Mouse (Mus musculus) heart, embryonic 10.5 days (tissue): Measurements from ENCODE around the gene Btla. TPM values are rescaled to one million over a fixed set of nuclear protein-coding genes. Genes with fewer than 3 reads are reported as not detected.
A peak's percentile ranks its signal among the peaks of the same experiment; 100 is the strongest.

ENCODE experiments used
- DNase-seq: peaks from one replicate; pipeline ENCODE4 v3.0.0-alpha.2; 2017; ENCODE audit warnings: low spot score
- H3K27ac ChIP-seq: fragments of 300-500 bp; sonication (generic); 2 replicates; pipeline ENCODE4 v1.5.1; 2016; ENCODE audit warnings: mild to moderate bottlenecking
- H3K27me3 ChIP-seq: fragments of 300-500 bp; sonication (generic); 2 replicates; pipeline ENCODE4 v1.6.1; 2016; ENCODE audit warnings: mild to moderate bottlenecking; ENCODE audit not compliant: poor library complexity, insufficient read depth, severe bottlenecking
- H3K36me3 ChIP-seq: fragments of 300-500 bp; sonication (generic); 2 replicates; pipeline ENCODE4 v1.6.1; 2016; ENCODE audit warnings: mild to moderate bottlenecking, moderate library complexity
- H3K4me1 ChIP-seq: fragments of 300-500 bp; sonication (generic); 2 replicates; pipeline ENCODE4 v1.6.1; 2016; ENCODE audit warnings: mild to moderate bottlenecking
- H3K4me3 ChIP-seq: fragments of 300-500 bp; sonication (generic); 2 replicates; pipeline ENCODE4 v1.5.1; 2016; ENCODE audit warnings: mild to moderate bottlenecking, moderate library complexity
- H3K9me3 ChIP-seq: fragments of 300-500 bp; sonication (generic); 2 replicates; pipeline ENCODE4 v1.6.1; 2016; ENCODE audit warnings: mild to moderate bottlenecking, moderate library complexity
- WGBS: fragments of 180-500 bp; shearing (Covaris S2); methylation state at CpG from one replicate; pipeline ENCODE4 v1.1.7; 2016; 5-methylcytosine and 5-hydroxymethylcytosine counted together
- polyA plus RNA-seq: library from polyadenylated mRNA; unstranded; fragments of >200 nt; fragmentation: Nextera tagmentation; extraction: Ambion mirVana; gene quantifications from 2 replicates; pipeline ENCODE4 v1.2.1, GENCODE M21; 2016

Gene Btla
- polyA plus RNA-seq: not detected in 2 replicates

DNA sequence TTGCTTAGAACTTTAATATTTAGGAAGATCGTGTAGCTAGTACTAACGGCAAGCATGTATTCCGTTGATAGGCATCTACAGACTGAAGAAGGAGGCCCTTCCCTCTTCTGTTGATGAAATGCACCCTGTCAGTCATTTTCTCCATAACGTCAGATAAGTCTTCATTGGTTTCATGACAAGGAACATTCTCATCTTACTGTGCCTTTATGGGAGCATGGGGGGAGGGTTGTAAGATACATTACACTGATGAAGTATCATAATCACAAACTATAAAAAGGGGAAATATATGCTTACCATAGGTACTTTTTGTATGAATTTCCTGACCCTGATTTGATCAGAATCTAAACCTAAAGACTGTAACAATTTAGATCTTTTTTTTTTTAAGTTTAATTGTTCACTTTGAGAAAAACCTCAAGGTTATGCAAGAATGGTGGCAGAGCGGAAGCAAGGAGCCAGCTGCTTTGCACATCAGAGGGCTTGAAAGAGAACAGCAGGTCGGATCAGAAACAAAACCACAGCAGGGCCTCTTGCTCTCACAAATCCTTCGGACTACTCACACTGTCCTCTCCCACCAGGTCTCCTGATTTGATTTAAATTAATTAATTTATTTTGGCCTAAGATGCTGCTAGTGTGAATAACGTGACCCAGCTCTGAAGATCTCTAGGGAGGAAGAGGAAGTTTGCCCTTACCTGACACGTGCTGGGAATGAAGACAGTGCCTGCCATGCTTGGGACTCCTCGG is at the start of gene Btla:
Gene Btla, plus strand, starts transcription at position 668 of the 741 bp plus-strand sequence.
- DNase-seq: no peak
- no peak within 1 kb of the TSS for H3K4me3 ChIP-seq
- no peak within 1 kb of the TSS for H3K27ac ChIP-seq
- WGBS: 50% methylated on average over 10 of the region's 10 CpGs
- H3K4me1 ChIP-seq: no peaks in the 10 kb centered on the region
- H3K27me3 ChIP-seq: no peaks in the 10 kb centered on the region
- H3K9me3 ChIP-seq: no peaks in the 10 kb centered on the region
- H3K36me3 ChIP-seq: no peaks in the 10 kb centered on the region

DNA sequence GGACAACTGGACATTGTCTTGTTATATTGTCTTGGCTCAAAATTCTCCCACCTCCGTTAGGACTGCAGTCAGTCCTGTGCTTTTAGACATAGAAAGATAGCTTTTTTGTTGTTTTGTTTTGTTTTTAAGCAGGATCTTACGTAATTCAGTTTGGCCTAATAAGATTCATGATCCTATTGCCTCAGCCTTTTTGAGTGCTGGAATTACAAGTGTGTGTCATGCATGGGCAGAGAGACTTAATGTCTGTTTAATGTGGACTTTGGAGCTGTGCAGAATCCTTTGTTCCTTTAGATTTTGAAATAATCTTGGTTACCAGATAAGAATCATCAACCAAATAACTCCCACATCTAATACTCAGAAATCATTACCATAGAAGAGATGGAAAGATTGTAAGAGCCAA is 45.6 kb upstream of the Btla start:
- Histone ChIP-seq H3K36me3 (peaks cover 7% of the 10 kb centered on the region; the same call in 1 of the 2 replicates), H3K4me1 (no peaks in the 10 kb centered on the region), H3K9me3 (no peaks in the 10 kb centered on the region), H3K4me3 (no peak overlapping the region), H3K27ac (no peak overlapping the region), H3K27me3 (no peaks in the 10 kb centered on the region)
- no peak for DNase-seq
- 91% methylated on average over 2 of the region's 2 CpGs for WGBS

DNA sequence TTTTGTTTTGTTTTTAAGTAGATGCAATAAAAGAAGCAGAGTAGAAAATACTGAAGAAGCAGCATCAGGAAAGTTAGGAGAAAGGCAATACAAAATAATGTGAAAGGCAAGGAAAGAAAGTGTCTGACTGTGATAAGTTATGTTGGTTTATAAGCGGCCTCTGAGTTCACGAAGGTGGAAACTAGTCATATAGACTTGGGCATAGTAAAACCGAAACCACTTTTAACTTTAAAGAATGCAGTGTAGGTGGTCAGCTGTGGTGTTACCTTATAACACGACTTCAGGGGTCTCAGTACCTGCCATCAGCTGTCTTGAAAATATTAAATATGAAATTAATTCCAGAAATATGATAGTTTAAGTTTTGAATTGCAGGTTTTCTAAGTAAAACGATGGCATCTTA is 42.3 kb upstream of the Btla start:
- H3K9me3 ChIP-seq: no peaks in the 10 kb centered on the region
- H3K4me3 ChIP-seq: no peak overlapping the region
- DNase-seq: no peak
- no peak overlapping the region for H3K27ac ChIP-seq
- no peaks in the 10 kb centered on the region for H3K27me3 ChIP-seq
- WGBS: 93% methylated on average over 5 of the region's 5 CpGs
- no peaks in the 10 kb centered on the region for H3K4me1 ChIP-seq
- H3K36me3 ChIP-seq: peaks cover 10% of the 10 kb centered on the region

DNA sequence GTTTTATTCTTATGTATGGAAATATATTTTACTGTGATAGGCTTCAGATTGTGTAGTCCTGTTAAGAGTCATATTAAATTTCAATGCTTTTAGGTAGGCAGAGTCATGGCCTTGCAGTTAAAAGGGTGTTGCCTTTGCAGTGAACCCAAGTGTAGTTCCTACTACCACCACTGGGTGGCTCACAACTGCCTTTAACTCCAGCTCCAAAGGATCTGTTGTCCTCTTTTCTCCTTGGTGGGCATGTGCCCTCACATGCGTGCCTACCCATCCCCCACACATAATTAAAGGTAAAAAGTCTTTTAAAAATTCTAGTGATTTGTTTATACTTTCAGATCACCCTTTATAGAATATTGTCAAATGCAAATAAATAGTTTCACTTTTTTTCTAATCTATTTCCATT is 31.5 kb upstream of the Btla start:
- peak; percentile 80 for DNase-seq
- Histone ChIP-seq H3K9me3 (no peaks in the 10 kb centered on the region), H3K4me3 (no peak overlapping the region), H3K36me3 (peaks cover 5% of the 10 kb centered on the region; the same call in 1 of the 2 replicates), H3K4me1 (no peaks in the 10 kb centered on the region), H3K27me3 (no peaks in the 10 kb centered on the region), H3K27ac (no peak overlapping the region)
- 4% methylated on average over 1 of the region's 1 CpGs for WGBS

DNA sequence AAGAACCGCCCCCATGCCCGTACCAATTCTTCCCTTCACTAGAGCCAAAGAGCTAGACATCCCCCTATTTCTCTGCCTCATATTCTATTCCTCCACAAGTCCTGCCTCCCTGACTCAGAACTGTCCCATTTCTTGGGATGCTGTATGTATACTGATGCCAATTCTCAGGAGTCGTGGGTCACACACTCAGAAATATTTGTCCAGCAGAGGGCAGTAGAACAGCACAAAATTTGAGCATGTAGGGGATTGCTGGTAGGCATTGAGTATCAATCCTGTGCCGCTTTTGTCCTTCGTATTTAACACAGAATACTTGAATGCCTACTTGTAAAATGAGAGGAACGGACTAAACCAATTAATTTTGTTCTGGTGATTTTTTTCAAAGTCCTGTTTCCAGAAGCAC is 27.3 kb upstream of the Btla start:
- WGBS: 43% methylated on average over 6 of the region's 6 CpGs
- no peaks in the 10 kb centered on the region for H3K4me1 ChIP-seq
- H3K36me3 ChIP-seq: no peaks in the 10 kb centered on the region
- H3K27me3 ChIP-seq: no peaks in the 10 kb centered on the region
- no peak overlapping the region for H3K4me3 ChIP-seq
- H3K9me3 ChIP-seq: no peaks in the 10 kb centered on the region
- H3K27ac ChIP-seq: no peak overlapping the region
- peak; percentile 75 for DNase-seq

DNA sequence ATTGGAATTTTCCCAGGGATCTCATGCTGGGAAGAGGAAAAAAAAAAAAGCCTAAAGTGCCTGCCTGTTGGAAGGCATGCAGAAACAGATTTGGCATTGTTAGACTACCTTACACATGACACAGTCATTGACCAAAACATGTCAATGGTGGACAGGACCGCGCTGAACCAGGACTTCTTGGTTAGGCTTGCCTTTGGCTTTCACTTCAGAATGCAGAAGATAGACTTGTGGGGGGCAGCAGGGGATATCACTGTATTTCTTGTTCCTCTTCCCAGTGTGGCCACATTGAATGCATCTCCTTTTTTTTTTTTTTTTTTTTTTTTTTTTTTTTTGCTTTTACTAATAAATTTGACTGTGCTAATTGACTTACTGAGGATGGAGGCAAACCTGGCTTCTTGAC is 22.7 kb upstream of the Btla start:
- no peak for DNase-seq
- Histone ChIP-seq H3K4me1 (no peaks in the 10 kb centered on the region), H3K9me3 (no peaks in the 10 kb centered on the region), H3K27ac (no peak overlapping the region), H3K36me3 (no peaks in the 10 kb centered on the region), H3K27me3 (no peaks in the 10 kb centered on the region), H3K4me3 (no peak overlapping the region)
- WGBS: 86% methylated on average over 2 of the region's 2 CpGs

DNA sequence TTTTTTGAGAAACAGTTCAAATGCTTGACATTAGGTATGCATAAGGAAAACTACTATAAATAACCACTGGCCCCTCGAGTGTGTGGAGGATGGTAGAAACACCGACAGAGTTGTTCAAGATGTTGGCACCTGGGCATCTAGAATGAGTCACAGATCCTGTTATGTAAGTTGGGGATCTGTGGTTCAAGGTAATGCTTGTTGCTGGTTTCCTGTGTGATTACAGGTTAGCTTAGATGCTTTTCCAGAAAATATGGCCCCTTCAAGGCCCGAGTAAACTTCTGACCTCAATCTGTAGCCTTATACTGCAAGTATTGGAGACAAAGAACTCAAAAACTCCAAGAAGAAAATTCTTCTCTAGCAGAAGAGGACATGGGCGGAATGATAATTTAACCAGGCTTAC is 19.7 kb upstream of the Btla start:
- no peaks in the 10 kb centered on the region for H3K4me1 ChIP-seq
- H3K27me3 ChIP-seq: no peaks in the 10 kb centered on the region
- no peak overlapping the region for H3K4me3 ChIP-seq
- H3K27ac ChIP-seq: no peak overlapping the region
- WGBS: 80% methylated on average over 4 of the region's 4 CpGs
- no peaks in the 10 kb centered on the region for H3K36me3 ChIP-seq
- H3K9me3 ChIP-seq: no peaks in the 10 kb centered on the region
- no peak for DNase-seq

DNA sequence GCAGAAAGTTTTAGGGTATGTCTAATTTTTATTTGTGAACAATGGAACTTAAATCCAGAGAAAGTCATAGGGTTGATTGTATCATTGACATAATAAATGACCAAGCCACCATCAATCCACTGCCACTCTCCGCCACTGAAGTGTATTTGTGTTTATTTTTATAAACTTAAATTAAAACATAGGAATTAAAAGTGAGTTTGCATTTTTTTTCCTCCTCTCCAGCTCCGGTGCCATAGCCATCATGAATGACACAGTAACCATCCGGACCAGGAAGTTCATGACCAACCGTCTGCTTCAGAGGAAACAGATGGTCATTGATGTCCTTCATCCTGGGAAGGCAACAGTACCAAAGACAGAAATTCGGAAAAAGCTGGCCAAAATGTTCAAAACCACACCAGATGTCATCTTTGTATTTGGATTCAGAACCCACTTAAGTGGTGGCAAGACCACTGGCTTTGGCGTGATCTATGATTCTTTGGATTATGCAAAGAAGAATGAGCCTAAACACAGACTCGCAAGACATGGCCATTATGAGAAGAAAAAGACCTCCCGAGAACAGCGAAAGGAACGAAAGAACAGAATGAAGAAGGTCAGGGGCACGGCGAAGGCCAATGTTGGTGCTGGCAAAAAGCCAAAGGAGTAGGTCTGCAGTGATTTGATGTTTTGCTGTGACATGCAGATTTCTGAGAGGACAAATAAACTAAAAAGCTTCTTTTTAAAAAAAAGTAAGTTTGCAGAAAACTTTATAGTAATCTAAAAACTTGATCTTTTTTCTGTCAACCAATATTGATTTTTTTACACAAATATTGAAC is 19.1 kb upstream of the Btla start:
- Histone ChIP-seq H3K27me3 (no peaks in the 10 kb centered on the region), H3K4me1 (no peaks in the 10 kb centered on the region), H3K4me3 (no peak overlapping the region), H3K9me3 (no peaks in the 10 kb centered on the region), H3K27ac (no peak overlapping the region), H3K36me3 (no peaks in the 10 kb centered on the region)
- 86% methylated on average over 12 of the region's 12 CpGs for WGBS
- no peak for DNase-seq

DNA sequence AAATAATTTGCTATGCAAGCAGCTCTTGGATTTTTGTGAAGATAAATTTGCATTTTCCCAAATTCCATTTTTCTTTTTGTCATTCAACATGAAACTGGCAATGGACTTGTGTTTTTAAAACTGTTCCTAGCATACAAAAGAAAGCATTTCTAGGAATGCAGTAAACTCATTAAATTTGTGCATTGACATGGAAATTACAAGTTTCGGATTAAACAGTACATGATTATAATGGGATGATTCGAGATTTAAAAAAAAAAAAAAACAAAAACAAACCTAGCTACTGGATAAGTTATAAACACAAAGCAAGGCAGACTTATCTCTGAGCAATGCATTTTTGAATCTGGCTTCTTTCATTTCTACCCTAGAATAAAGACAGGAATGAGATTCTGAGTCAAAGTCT is 2.1 kb upstream of the Btla start:
- Histone ChIP-seq H3K9me3 (no peaks in the 10 kb centered on the region), H3K4me1 (no peaks in the 10 kb centered on the region), H3K27me3 (no peaks in the 10 kb centered on the region), H3K36me3 (no peaks in the 10 kb centered on the region), H3K27ac (no peak overlapping the region), H3K4me3 (no peak overlapping the region)
- WGBS: 70% methylated on average over 2 of the region's 2 CpGs
- no peak for DNase-seq

DNA sequence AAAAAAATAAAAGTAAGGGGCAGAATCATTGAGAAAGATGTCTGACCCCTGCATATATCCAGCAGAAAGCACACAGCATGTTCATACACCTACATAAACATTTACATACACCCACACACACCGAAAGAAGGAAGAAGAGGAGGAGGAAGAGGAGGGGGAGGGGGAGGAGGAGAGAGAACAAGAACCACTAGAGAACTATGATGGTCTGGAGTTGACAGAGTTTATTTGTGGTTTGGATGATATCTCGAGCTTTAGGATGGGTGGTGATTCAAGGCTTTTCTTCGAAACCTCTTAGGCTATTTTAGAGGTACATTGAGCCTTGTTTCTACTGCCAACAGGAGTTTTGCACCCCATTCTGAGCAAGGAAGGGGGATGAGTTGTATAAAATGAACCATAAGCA is 1.3 kb upstream of the Btla start:
- Histone ChIP-seq H3K4me1 (no peaks in the 10 kb centered on the region), H3K9me3 (no peaks in the 10 kb centered on the region), H3K4me3 (no peak overlapping the region), H3K27me3 (no peaks in the 10 kb centered on the region), H3K36me3 (no peaks in the 10 kb centered on the region), H3K27ac (no peak overlapping the region)
- 71% methylated on average over 3 of the region's 3 CpGs for WGBS
- no peak for DNase-seq

DNA sequence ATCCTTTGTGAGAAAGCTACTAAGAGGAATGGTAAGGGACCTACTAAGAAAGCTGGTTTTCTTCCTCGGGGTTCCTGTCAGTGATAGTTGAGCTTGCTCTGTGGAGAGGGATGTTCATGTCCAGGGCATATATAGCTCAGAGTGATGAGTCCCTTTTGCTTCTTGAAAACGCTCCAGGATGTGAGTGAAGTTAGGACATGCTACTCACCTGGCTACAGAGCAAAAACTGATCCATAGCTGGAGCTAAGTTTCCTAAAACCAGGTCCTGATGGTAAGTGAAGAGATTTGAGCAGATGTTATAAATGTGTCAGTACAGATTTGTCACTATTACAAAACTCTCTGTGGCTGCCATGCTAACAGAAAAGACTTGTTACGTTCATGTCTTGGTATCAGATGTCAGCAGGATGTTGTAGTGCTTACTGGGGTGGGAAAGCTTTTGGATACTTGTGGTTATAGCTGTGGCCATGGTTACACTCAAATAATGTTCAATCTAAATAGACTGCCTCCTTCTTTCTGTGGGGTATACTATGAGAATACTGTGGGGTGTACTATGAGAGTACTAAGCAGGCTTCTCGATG is 405 bp downstream of the Btla start:
- Histone ChIP-seq H3K27ac (no peak overlapping the region), H3K4me1 (no peaks in the 10 kb centered on the region), H3K27me3 (no peaks in the 10 kb centered on the region), H3K36me3 (no peaks in the 10 kb centered on the region), H3K9me3 (no peaks in the 10 kb centered on the region), H3K4me3 (no peak overlapping the region)
- 76% methylated on average over 4 of the region's 4 CpGs for WGBS
- no peak for DNase-seq

DNA sequence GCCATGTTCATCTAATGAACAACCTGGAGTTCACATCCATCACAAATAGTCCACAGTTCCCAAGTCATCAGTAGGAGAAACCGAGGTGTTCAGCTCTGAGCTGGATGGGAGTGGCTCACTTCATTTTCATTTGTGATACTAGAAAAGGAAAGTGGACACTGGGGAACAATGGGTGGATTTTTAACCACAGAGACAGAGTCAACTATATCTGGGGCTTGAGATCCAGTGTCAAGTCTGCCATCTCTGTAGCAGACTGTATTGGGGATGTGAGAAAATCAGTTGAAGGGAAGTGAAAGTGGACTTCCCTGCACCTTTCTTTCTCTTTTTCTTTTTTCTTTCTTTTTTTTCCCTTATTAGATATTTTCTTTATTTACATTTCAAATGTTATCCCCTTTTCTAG is 2.9 kb downstream of the Btla start:
- no peaks in the 10 kb centered on the region for H3K27me3 ChIP-seq
- no peaks in the 10 kb centered on the region for H3K4me1 ChIP-seq
- no peaks in the 10 kb centered on the region for H3K9me3 ChIP-seq
- H3K4me3 ChIP-seq: no peak overlapping the region
- H3K36me3 ChIP-seq: no peaks in the 10 kb centered on the region
- DNase-seq: no peak
- H3K27ac ChIP-seq: no peak overlapping the region
- 80% methylated on average over 1 of the region's 1 CpGs for WGBS

DNA sequence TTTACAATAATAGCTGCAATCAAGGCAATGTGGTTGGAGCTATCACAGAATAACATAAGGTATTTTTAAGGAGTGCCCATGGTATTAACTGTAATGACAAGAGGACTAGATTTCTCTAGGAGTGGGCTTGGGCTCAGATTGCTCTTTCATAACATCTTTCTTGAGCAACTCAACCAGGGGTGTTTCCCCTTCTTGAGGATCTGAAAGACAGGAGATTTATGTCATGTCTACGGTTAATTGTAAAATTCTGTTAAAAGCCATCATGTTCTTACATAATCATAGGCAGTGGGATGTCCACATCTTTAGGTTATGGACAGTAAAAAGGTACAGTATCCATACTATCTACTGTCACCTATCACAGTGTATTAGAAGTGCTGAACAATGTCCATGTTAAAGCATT is 7.2 kb downstream of the Btla start:
- no peak for DNase-seq
- no peaks in the 10 kb centered on the region for H3K27me3 ChIP-seq
- no peak overlapping the region for H3K4me3 ChIP-seq
- 83% methylated on average over 1 of the region's 1 CpGs for WGBS
- H3K27ac ChIP-seq: no peak overlapping the region
- no peaks in the 10 kb centered on the region for H3K36me3 ChIP-seq
- H3K4me1 ChIP-seq: no peaks in the 10 kb centered on the region
- H3K9me3 ChIP-seq: no peaks in the 10 kb centered on the region
